Mouse (Mus musculus) forebrain, embryonic 16.5 days (tissue): ENCODE results near the gene Dgkb. TPM values are rescaled to one million over a fixed set of nuclear protein-coding genes. Genes with fewer than 3 reads are reported as not detected.

Source experiments
- ATAC-seq: fragments of 200-750 bp; cut with Nextera tagmentation; 2 replicates; pipeline ENCODE4 v1.8.0; 2017; ENCODE audit warnings: mild to moderate bottlenecking, moderate library complexity
- H3K27ac ChIP-seq: fragments of 300-500 bp; sonication (generic); 2 replicates; pipeline ENCODE4 v1.5.1; 2014; ENCODE audit warnings: low read length, control low read depth
- H3K27me3 ChIP-seq: fragments of 300-500 bp; sonication (generic); replicated peaks from 2 replicates; pipeline ENCODE4 v1.6.1; 2014; ENCODE audit warnings: low read length; ENCODE audit not compliant: control insufficient read depth, insufficient read depth
- H3K36me3 ChIP-seq: fragments of 300-500 bp; sonication (generic); 2 replicates; pipeline ENCODE4 v1.6.1; 2014; ENCODE audit not compliant: control insufficient read depth, insufficient read depth
- H3K4me1 ChIP-seq: fragments of 300-500 bp; sonication (generic); replicated peaks from 2 replicates; pipeline ENCODE4 v1.6.1; 2014; ENCODE audit warnings: low read length; ENCODE audit not compliant: control insufficient read depth, insufficient read depth
- H3K4me2 ChIP-seq: fragments of 300-500 bp; sonication (generic); 2 replicates; pipeline ENCODE4 v1.6.1; 2014; ENCODE audit warnings: mild to moderate bottlenecking, low read length, control low read depth
- H3K4me3 ChIP-seq: fragments of 300-500 bp; sonication (generic); replicated peaks from 2 replicates; pipeline ENCODE4 v1.5.1; 2014; ENCODE audit warnings: mild to moderate bottlenecking, low read length, control low read depth
- H3K9ac ChIP-seq: fragments of 300-500 bp; sonication (generic); replicated peaks from 2 replicates; pipeline ENCODE4 v1.6.1; 2014; ENCODE audit warnings: low read depth, low read length, control low read depth
- H3K9me3 ChIP-seq: fragments of 300-500 bp; sonication (generic); 2 replicates; pipeline ENCODE4 v1.6.1; 2016; ENCODE audit warnings: low read length; ENCODE audit not compliant: control insufficient read depth
- WGBS: fragments of 180-500 bp; shearing (Covaris S2); extraction: QIAGEN DNeasy Blood & Tissue Kit; methylation state at CpG from one replicate; pipeline ENCODE4 v1.1.7; 2014; 5-methylcytosine and 5-hydroxymethylcytosine counted together
- polyA plus RNA-seq: library from polyadenylated mRNA; unstranded; fragments of >200 nt; fragmentation: Nextera tagmentation; extraction: Ambion mirVana; gene quantifications from 2 replicates; pipeline ENCODE4 v1.2.1, GENCODE M21; 2015

The Dgkb gene
- polyA plus RNA-seq, result 5.3 and 6.4 TPM in 2 replicates

DNA sequence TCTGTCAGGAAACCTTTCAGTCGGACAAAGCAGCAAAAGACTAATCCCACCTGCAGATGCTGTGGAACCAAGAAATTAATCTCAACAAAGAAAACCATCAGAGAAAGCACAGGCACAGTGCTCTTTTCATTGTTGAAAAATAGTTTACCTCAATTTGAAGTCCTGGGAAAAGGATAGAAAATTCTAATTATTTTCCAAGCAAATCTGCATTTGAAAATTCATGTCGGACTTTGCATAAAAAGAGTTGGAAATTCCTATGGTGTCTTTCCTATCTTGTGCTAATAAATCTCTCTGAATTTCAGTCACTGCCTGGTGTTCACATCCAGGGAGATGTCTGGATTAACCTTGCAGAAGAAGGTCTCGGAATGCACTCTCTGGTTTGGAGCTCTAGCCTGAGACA lies at the start of gene Dgkb:
Dgkb (plus strand) TSS at position 301 of the 400 bp plus-strand sequence.
- Histone ChIP-seq H3K4me3 (no peak within 1 kb of the TSS), H3K36me3 (no peaks in the 10 kb centered on the region), H3K9ac (no peak within 1 kb of the TSS), H3K27me3 (no peaks in the 10 kb centered on the region), H3K9me3 (no peaks in the 10 kb centered on the region), H3K4me1 (peaks cover 5% of the 10 kb centered on the region; the same call in 1 of the 2 replicates), H3K27ac (no peak within 1 kb of the TSS), H3K4me2 (no peak within 1 kb of the TSS)
- no peak for ATAC-seq
- WGBS, result 51% methylated on average over 3 of the region's 3 CpGs

DNA sequence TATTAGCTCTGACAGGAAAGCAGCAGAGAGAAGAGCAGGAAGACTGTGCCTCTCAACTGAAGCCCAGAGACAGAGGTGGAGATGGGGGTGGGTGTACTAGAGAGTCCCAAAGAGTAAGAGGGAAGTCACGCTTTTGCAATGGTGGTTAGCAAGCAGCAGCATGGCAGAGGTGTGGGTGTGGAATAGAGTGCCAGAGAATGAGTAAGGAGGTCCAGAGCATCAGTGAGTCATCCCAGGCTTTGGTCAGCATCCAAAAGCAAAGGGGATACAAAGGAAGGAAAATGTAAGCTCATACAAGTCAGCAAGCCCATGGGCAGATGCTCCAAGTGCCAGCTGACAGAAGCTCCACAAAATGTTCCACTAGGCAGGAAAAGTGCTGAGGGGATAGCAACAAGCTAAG lies 47.7 kb upstream of the Dgkb start:
- no peaks in the 10 kb centered on the region for H3K9me3 ChIP-seq
- H3K4me3 ChIP-seq, result no peak overlapping the region
- H3K9ac ChIP-seq, result no peak overlapping the region
- no peaks in the 10 kb centered on the region for H3K27me3 ChIP-seq
- no peaks in the 10 kb centered on the region for H3K36me3 ChIP-seq
- WGBS, result 83% methylated on average over 1 of the region's 1 CpGs
- no peak overlapping the region for H3K4me2 ChIP-seq
- H3K4me1 ChIP-seq, result peaks cover 11% of the 10 kb centered on the region
- H3K27ac ChIP-seq, result no peak overlapping the region
- ATAC-seq, result no peak

DNA sequence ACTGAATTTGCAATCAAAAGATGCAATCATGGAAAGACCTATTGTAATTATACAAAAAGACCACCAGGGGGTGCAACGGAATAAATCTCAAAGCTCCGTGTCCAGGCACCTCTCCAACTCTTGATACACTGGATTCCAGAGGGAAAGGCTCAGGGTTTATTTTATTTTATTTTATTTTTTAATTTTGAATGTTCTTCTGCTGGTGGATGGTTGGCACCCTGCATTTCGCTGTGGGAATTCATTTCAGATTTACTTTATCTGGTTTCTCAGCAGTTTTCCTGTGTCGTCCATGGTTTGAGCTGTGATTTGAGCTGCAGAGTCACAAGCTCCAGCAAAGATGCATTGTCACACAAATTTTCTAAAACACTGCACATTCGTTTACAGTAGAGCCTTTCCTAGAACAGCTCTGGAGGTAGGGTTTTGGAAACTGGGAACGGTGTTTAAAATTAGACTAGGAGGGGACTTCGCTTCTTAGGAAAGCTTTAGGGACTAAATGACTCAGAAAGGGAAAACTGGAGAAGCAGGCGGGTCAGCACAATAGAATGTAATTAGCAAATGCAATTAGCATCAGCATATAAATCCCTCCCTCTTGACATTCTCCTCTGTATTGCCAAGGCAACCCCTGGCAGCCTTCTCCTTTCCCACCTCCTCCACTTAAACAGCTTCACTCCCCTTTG lies 43.7 kb upstream of the Dgkb start:
- WGBS, result 2% methylated on average over 8 of the region's 8 CpGs
- H3K9ac ChIP-seq, result 0 out of 2 replicates have a peak overlapping the region, but pooled peaks have one; percentile 18

DNA sequence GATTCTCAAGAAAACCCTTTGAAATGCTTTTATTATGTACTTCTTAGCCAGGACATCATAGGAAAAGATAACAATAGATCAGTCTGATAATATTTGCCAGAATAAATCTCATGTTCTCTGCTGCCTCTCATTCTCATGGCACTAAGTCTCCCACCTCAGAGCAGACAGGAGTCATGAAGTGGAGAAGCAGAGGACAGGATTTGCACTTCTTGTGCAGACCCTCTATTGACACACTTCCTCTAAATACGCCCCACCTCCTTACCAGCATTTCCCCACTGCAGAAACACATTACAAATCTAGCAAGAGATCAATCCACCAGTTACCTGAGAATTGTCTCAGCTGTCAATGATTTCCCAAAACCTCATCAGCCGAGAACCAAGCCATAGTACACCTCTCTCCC lies 42.9 kb upstream of the Dgkb start:
- Histone ChIP-seq H3K4me3 (no peak overlapping the region), H3K4me2 (no peak overlapping the region), H3K9ac (no peak overlapping the region; the same call in 1 of the 2 replicates), H3K9me3 (no peaks in the 10 kb centered on the region), H3K27ac (no peak overlapping the region), H3K27me3 (no peaks in the 10 kb centered on the region), H3K4me1 (peaks cover 11% of the 10 kb centered on the region), H3K36me3 (no peaks in the 10 kb centered on the region)
- ATAC-seq, result peak; percentile 17; the same call in 1 of the 2 replicates
- 30% methylated on average over 2 of the region's 2 CpGs for WGBS

More for the DNA sequence above, 43.7 kb upstream of the Dgkb start:
- no peaks in the 10 kb centered on the region for H3K27me3 ChIP-seq
- peak overlapping the region; percentile 81 for H3K27ac ChIP-seq
- ATAC-seq, result peak; percentile 98
- H3K9me3 ChIP-seq, result no peaks in the 10 kb centered on the region
- peaks cover 11% of the 10 kb centered on the region for H3K4me1 ChIP-seq
- peak overlapping the region; percentile 64 for H3K4me2 ChIP-seq
- H3K4me3 ChIP-seq, result peak overlapping the region; percentile 28
- no peaks in the 10 kb centered on the region for H3K36me3 ChIP-seq

DNA sequence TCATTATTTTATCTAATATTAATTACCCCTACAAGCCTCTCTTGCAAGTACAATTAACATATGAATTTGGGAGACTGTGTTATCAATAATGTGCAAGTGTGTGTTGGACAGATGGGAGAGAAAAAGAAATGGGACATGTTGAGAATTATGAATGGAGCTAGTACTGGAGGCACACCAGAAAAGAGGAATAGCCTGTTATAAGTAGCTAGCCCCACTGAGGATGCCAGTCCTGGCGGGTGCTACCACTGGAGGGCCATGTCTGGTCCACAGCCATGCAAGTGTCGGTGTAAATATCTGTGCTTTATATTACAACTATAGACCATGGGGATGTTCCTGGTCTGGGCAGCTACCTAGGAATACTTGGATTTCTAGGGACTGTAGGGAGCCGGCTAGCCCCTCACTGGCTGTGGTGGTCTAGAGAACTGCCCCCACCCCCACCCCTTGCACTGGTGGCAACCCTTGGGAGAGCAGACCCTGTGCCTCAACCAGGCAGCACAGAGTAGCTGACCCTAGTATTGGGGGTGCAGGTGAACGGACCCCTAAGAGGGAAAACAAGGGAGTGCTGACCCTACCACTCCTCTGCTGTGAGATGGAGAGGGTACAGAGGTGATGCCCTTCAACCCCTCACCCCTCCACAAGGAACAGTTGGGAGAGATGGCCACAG lies 21.1 kb upstream of the Dgkb start:
- Histone ChIP-seq H3K27me3 (no peaks in the 10 kb centered on the region), H3K9me3 (no peaks in the 10 kb centered on the region), H3K4me1 (no peaks in the 10 kb centered on the region), H3K4me3 (no peak overlapping the region), H3K27ac (no peak overlapping the region), H3K4me2 (no peak overlapping the region), H3K9ac (no peak overlapping the region), H3K36me3 (no peaks in the 10 kb centered on the region)
- ATAC-seq, result no peak; the same call in 1 of the 2 replicates
- WGBS, result 87% methylated on average over 4 of the region's 4 CpGs

DNA sequence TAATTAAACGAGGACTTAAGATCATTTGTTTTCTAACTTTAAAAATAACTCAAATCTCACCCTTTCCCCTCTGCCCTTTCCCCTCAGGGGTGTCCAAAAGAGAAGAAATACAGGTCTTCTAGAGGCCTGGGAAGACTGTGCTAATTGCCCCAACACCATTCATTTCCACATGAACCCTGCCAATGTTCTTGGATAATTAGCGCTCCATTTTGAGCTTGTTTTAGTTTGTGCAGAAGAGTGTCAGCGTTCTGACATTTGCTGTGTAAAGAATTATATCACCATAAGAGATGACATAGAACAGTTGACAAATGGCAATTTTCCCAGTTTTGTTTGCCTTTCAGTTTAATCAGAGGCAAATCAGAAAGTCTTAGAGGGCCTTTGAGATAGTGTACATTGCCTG lies 3.4 kb upstream of the Dgkb start:
- Histone ChIP-seq H3K9ac (no peak overlapping the region), H3K27ac (no peak overlapping the region), H3K9me3 (no peaks in the 10 kb centered on the region), H3K4me3 (no peak overlapping the region), H3K4me1 (no peaks in the 10 kb centered on the region), H3K4me2 (no peak overlapping the region), H3K36me3 (no peaks in the 10 kb centered on the region), H3K27me3 (no peaks in the 10 kb centered on the region)
- WGBS, result 25% methylated on average over 3 of the region's 3 CpGs
- ATAC-seq, result peak; percentile 91

DNA sequence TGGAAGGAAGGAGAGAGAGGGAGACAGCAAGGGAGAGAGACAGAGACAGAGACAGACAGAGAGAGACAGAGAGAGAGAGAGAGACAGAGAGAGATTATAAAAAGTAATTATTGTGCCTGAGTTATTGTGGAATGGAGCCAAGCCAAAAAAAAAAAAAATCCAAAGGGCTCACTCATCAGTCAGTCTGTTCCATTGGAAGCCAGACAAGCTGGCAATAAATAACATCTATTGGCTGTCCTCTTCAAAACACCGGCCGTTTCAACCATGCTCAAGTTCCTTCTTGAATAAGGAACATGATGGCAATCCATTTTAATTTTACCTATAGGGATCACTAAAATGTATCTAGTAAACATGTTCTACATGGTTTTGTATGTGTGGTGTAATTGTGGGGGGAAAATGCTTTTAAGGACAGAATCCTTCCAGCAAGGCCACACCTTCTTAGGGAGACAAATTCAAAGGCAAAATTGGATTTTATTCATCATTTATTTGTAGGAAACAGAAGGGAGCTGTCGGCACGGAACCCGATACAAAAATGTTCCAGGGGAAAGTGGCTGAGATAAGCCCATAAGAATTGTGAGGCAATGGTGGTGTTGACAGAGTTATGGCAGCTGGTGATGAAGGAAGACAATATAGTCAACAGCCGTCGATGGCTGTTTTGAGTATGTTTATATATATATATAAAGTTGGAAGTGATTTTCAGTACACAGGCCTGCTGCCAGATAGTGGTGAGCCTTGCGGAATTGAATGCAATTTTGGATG lies 3.7 kb downstream of the Dgkb start:
- WGBS, result 46% methylated on average over 8 of the region's 8 CpGs
- Histone ChIP-seq H3K4me3 (no peak overlapping the region), H3K36me3 (no peaks in the 10 kb centered on the region), H3K27ac (no peak overlapping the region), H3K27me3 (no peaks in the 10 kb centered on the region), H3K9ac (no peak overlapping the region), H3K4me1 (peaks cover 5% of the 10 kb centered on the region; the same call in 1 of the 2 replicates), H3K4me2 (no peak overlapping the region), H3K9me3 (no peaks in the 10 kb centered on the region)
- peak; percentile 83 for ATAC-seq

DNA sequence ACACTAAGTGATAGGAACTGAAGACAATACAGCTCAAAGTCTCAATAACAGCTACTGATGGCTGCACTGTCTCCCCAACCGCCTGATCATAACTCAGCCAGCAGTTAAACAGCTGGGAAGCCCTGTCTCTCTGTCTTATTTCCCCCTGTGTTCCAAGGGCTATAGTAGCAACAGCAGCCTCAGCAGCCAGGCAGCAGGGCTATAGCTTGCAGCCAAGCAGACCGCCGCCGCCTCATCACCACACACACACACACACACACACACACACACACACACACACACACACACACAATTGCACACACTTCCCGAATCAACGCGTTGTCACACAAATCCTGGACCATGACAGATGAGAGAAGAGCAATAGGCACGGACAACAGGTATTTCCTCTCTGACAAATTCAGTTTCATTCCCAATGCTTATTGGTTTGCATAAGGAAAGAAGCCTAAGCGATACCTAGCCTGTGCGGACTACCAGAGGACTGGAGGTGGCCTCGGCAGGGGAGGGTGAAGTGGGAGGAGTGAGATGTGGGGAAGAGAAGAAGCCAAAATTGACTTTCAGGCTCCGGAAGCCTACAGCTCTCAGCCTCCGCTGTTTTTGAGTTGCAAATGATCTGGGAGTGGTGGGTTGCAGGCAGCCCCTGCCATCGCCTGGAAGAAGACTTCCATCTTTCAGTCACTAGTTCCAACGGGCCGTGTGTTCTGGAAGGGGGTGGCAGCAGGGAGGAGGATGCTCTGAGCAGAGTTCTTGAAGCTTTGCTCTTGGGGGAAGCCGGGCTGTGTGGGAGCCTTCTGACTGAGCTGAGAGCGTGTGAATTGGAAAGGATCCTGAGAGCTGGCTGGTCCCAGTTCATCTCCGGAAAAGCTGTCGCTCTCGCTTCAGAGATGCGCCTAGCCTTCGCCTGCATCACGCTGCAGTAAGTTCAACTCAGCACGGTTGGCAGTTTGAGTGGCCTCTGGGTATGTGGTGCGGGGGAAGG lies 62.8 kb downstream of the Dgkb start:
- Histone ChIP-seq H3K9me3 (no peaks in the 10 kb centered on the region), H3K4me2 (peak overlapping the region; percentile 75), H3K4me1 (peaks cover 8% of the 10 kb centered on the region; the same call in 1 of the 2 replicates), H3K9ac (peak overlapping the region; percentile 62), H3K27me3 (no peaks in the 10 kb centered on the region), H3K27ac (peak overlapping the region; percentile 33; the same call in 1 of the 2 replicates), H3K4me3 (peak overlapping the region; percentile 48), H3K36me3 (no peaks in the 10 kb centered on the region)
- peak; percentile 88 for ATAC-seq
- 1% methylated on average over 23 of the region's 26 CpGs for WGBS
